Mouse (Mus musculus) ES-Bruce4 (cell line): Measurements from ENCODE around the gene Sucnr1. TPM values are rescaled to one million over a fixed set of nuclear protein-coding genes. Genes with fewer than 3 reads are reported as not detected.

ENCODE experiments used
- H3K27ac ChIP-seq: 2 replicates; pipeline ENCODE4 v1.5.1; 2012; ENCODE audit warnings: low read length, inconsistent platforms; ENCODE audit not compliant: insufficient read depth
- H3K27me3 ChIP-seq: 2 replicates; pipeline ENCODE4 v1.6.1; 2012; ENCODE audit warnings: mild to moderate bottlenecking, low read length, inconsistent platforms; ENCODE audit not compliant: control insufficient read depth, poor library complexity, insufficient read depth, severe bottlenecking
- H3K36me3 ChIP-seq: 2 replicates; pipeline ENCODE4 v1.6.1; 2012; ENCODE audit warnings: inconsistent platforms, mild to moderate bottlenecking, low read length, moderate library complexity; ENCODE audit not compliant: control insufficient read depth, poor library complexity, insufficient read depth, severe bottlenecking
- H3K4me1 ChIP-seq: one replicate; pipeline ENCODE4 v1.8.1; 2011; ENCODE audit warnings: low read length; ENCODE audit not compliant: control insufficient read depth, insufficient read depth
- H3K4me3 ChIP-seq: 2 replicates; pipeline ENCODE4 v1.5.1; 2011; ENCODE audit warnings: low read depth, mild to moderate bottlenecking, low read length
- H3K9ac ChIP-seq: 2 replicates; pipeline ENCODE4 v1.6.1; 2012; ENCODE audit warnings: low read depth, mild to moderate bottlenecking, inconsistent platforms; ENCODE audit not compliant: poor library complexity, severe bottlenecking
- H3K9me3 ChIP-seq: replicated peaks from 2 replicates; pipeline ENCODE4 v1.6.1; 2012; ENCODE audit warnings: mild to moderate bottlenecking, low read length, inconsistent platforms; ENCODE audit not compliant: control insufficient read depth, poor library complexity, insufficient read depth, severe bottlenecking
- CTCF ChIP-seq: IDR thresholded peaks from one replicate; pipeline ENCODE4 v1.8.1; 2011; ENCODE audit warnings: low read depth, low read length
- EP300 ChIP-seq: IDR thresholded peaks from 2 replicates; pipeline ENCODE4 v1.6.1; 2011; ENCODE audit warnings: low read depth, low read length; ENCODE audit not compliant: insufficient read depth
- POLR2A ChIP-seq: IDR thresholded peaks from one replicate; pipeline ENCODE4 v1.8.1; 2011; ENCODE audit warnings: low read length; ENCODE audit not compliant: insufficient read depth
- polyA plus RNA-seq: library from polyadenylated mRNA; stranded (reverse); fragments of >200 nt; gene quantifications from 2 replicates; pipeline ENCODE4 v1.2.4, GENCODE M21; 2011; ENCODE audit warnings: low read depth; ENCODE audit not compliant: missing spikeins, insufficient read depth, insufficient read length

Gene Sucnr1
- polyA plus RNA-seq, 1 experiment = not detected

GRCm38 (mm10) chr3:60057809-60058082 is 23.9 kb upstream of the Sucnr1 start:
- TF ChIP-seq CTCF (no peak), POLR2A (no peak), EP300 (no peak)
- H3K4me1 ChIP-seq = no peaks in the 10 kb centered on the region
- H3K36me3 ChIP-seq = no peaks in the 10 kb centered on the region
- no peaks in the 10 kb centered on the region for H3K9me3 ChIP-seq
- H3K9ac ChIP-seq = no peak overlapping the region
- no peak overlapping the region for H3K27ac ChIP-seq
- no peaks in the 10 kb centered on the region for H3K27me3 ChIP-seq
- H3K4me3 ChIP-seq = no peak overlapping the region

- Histone ChIP-seq H3K36me3 (no peaks in the 10 kb centered on the region), H3K9me3 (no peaks in the 10 kb centered on the region), H3K27me3 (no peaks in the 10 kb centered on the region), H3K9ac (no peak overlapping the region), H3K4me3 (no peak overlapping the region), H3K27ac (no peak overlapping the region), H3K4me1 (no peaks in the 10 kb centered on the region)
- TF ChIP-seq EP300 (no peak), CTCF (no peak), POLR2A (no peak)
Measured at GRCm38 (mm10) chr3:60078883-60079415, 2.7 kb upstream of the Sucnr1 start.

- TF ChIP-seq EP300 (no peak), CTCF (no peak), POLR2A (no peak)
Measured at GRCm38 (mm10) chr3:60080572-60080971, 1.1 kb upstream of the Sucnr1 start.

DNA sequence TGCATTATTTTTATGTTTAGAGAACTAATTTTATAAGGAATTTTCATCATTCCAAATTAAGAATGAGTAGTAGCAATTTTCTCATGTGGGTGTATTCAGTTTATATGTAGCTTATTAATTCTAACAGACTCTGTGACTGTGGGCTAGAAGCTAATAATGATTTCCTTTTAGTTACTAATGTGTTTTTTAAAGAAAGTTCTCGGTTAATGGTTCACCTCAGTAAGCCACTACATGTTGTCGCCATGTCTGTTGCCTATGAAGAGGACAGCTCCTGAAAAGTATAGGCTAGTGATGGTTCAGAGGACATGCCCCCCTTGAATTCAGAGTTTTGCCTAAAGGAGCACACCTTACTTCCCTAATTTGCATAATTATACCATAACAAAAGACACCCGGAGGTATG is 1.1 kb downstream of the Sucnr1 start:
- Histone ChIP-seq H3K4me3 (no peak overlapping the region), H3K27me3 (no peaks in the 10 kb centered on the region), H3K9ac (no peak overlapping the region), H3K9me3 (no peaks in the 10 kb centered on the region), H3K27ac (no peak overlapping the region), H3K4me1 (no peaks in the 10 kb centered on the region), H3K36me3 (no peaks in the 10 kb centered on the region)
- no peak for TF ChIP-seq CTCF

More at GRCm38 (mm10) chr3:60080572-60080971, 1.1 kb upstream of the Sucnr1 start:
- Histone ChIP-seq H3K9ac (no peak overlapping the region), H3K9me3 (no peaks in the 10 kb centered on the region), H3K4me1 (no peaks in the 10 kb centered on the region), H3K36me3 (no peaks in the 10 kb centered on the region), H3K27me3 (no peaks in the 10 kb centered on the region), H3K4me3 (no peak overlapping the region), H3K27ac (no peak overlapping the region)

DNA sequence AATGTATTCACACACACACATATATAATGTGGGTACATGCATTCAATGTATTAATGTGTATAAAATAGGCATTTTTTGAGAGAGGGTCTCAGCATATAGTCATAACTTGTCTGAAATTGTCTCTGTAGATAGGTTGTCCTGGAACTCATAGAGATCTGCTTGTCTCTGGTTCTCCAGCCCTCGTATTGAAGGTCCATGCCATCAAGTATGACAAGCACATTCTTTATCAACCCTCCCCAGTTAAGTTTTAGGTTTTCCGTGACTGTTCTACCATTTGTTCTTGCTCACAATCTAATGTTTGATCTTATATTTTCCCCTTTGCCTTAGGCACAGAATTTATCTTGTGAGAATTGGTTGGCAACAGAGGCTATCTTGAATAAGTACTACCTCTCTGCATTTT is 4.1 kb downstream of the Sucnr1 start:
- H3K4me1 ChIP-seq = no peaks in the 10 kb centered on the region
- H3K27me3 ChIP-seq = no peaks in the 10 kb centered on the region
- no peaks in the 10 kb centered on the region for H3K9me3 ChIP-seq
- no peak overlapping the region for H3K9ac ChIP-seq
- TF ChIP-seq CTCF (no peak), POLR2A (no peak), EP300 (no peak)
- no peak overlapping the region for H3K27ac ChIP-seq
- H3K36me3 ChIP-seq = no peaks in the 10 kb centered on the region
- no peak overlapping the region for H3K4me3 ChIP-seq

DNA sequence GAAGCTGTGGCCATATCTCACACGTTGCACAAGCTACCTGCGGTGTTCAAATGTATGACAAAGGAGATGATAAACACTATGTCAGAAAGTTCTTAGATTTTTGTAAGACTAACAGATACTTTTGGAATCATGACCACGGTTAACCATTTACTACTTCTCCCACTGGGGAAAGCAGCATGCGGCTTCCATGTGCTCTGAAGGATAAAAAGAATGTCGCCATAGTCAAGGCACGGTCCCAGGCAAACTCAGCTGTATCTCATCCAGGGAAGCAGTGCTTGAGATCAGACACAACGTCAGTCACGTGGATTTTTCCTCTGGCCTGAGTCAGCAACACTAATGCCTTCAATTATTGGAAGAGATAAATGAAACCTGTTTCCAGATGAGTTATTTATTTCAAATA is 9.7 kb downstream of the Sucnr1 start:
- Histone ChIP-seq H3K27ac (no peak overlapping the region), H3K9me3 (no peaks in the 10 kb centered on the region), H3K27me3 (no peaks in the 10 kb centered on the region), H3K4me3 (no peak overlapping the region), H3K36me3 (no peaks in the 10 kb centered on the region), H3K4me1 (no peaks in the 10 kb centered on the region), H3K9ac (no peak overlapping the region)
- TF ChIP-seq EP300 = no peak
- TF ChIP-seq CTCF = no peak
- no peak for TF ChIP-seq POLR2A
